Mouse (Mus musculus) large intestine, adult 2 months (tissue): Measurements from ENCODE around the gene Prickle1. TPM values are rescaled to one million over a fixed set of nuclear protein-coding genes. Genes with fewer than 3 reads are reported as not detected.

Source experiments
- DNase-seq: peaks from one replicate; pipeline ENCODE4 v3.0.0-alpha.2; 2012; ENCODE audit warnings: low read depth, low spot score
- WGBS: fragments of 180-500 bp; shearing (Covaris S2); methylation state at CpG from one replicate; pipeline ENCODE4 v1.1.7; 2018; 5-methylcytosine and 5-hydroxymethylcytosine counted together
- polyA plus RNA-seq: library from polyadenylated mRNA; depleted of rRNA; stranded (reverse); fragments of >200 nt; gene quantifications from 2 replicates; pipeline ENCODE4 v1.2.3, GENCODE M21; 2012; rRNA removed

Prickle1 gene
- polyA plus RNA-seq, 1 experiment = 1.9 TPM

DNA sequence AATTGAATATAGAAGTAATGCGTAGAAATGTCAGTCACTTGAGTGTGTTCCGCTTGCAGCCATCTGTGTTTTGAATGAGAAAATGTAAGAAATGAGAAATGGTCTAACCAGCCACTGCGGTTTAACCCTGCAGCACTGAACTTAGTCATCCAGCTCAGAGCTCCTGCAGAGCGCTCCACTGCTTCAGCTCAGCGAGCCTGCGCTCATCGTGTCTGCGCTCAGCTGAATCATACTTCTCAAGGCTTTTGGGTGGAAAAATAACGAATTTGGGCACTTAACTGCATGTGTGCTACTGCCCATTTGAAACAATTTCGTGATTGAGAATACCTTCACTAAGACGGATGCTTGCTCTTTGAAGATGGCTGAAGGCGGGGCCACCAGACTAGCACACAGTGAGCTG is 124.0 kb downstream of the Prickle1 start:
- 85% methylated on average over 12 of the region's 12 CpGs for WGBS
- no peak for DNase-seq

DNA sequence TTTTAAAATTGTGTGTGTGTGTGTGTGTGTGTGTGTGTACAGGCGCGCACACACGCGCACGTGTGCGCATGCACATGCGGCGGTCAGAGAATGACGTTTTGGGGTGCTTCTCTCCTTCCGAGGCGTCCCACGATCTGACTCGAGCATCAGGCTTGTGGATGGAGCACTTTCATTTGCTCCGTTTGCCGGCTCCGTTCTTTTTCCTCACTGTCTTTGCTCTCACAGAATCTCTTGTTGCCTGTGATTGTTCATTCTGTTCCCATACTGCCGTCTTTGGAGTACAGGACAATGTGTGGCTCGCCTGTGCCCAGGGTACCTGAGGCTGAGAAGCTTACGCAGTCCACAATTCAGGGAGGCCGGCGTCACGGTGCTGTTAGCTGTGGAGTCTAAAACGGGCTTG is 134.6 kb downstream of the Prickle1 start:
- WGBS = 96% methylated on average over 23 of the region's 23 CpGs
- DNase-seq = no peak

DNA sequence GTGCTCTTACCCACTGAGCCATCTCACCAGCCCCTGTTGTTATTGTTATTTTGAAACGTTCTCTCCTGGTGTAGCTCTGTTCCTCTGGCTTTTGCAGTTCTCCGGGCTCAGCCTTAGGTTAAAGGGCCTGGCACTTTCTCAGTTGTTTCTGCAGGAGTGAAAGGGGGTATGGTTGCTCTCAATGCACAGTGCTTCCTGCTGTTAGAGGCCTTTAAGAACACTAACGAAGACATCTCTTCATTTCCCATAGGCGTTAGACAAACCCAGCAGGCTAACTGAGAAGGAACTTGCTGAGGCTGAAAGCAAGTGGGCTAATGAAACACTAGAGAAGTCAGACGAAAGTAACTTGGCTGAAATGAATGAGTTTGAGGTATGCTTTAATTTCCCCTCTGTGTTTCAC is 136.3 kb downstream of the Prickle1 start:
- WGBS = 91% methylated on average over 5 of the region's 5 CpGs
- DNase-seq = no peak

DNA sequence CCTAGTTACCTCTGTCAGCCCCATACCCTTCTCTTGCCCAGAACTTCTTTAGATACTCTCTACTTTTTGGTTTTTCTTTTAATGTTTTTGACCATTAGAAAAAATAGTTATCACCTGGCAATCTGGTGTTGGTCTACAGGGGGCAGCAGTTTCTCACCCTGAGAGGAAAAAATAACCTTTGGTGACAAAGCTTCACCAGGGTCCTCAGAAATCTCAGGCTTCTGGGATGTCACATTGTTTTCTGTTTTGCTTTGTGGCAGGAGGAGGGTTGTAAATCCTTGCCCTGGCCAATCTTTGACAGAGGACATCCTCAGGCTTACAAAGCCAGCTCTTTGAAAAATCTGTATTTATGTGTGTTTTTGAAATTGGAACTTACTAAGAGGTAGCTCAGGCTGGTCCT is 139.7 kb downstream of the Prickle1 start:
- DNase-seq = no peak

DNA sequence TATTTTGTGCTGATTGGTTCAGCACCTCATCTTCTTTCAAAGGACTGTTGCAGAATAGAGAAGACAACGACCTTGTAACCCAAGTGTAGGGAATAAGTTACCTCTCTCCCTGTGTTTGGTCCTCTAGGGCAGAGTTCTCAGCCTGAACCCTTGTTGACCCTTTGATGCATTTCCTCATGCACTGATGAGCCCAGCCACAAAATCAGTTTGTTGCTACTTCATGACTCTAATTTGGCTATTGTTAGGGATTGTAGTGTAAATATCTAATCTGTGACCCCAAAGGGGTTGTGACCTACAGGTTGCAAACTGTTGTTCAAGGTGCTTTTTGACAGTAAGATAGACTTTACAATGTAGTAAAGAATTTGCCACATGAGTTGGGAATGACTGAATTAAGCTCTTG is 142.4 kb downstream of the Prickle1 start:
- DNase-seq = no peak
- WGBS = 73% methylated on average over 1 of the region's 1 CpGs

Other genes starting within 250 kb of the Prickle1 start
- gene Zcrb1, start 197.6 kb downstream of the Prickle1 start, polyA plus RNA-seq = 20.6 and 24.1 TPM in 2 replicates
- 4.2 and 5.5 TPM in 2 replicates for gene Pphln1, start 197.5 kb downstream of the Prickle1 start, polyA plus RNA-seq